Mouse (Mus musculus) left cerebral cortex, postnatal 10 days (tissue): ENCODE measurements at regions not wholly inside any gene's neighbourhood (a gene's known extent, or its start where the extent isn't known, plus 50 kb on each side); places are given as distances from the start of the nearest gene placed in this dataset.
A peak's percentile ranks its signal among the peaks of the same experiment; 100 is the strongest.

Experiments
- DNase-seq, 2 experiments: peaks; one replicate each; pipeline ENCODE4 v3.0.0; 2021 to 2022; ENCODE audit warnings: low spot score in 2 of 2, mixed read lengths in 1 of 2; ENCODE audit errors: extremely low spot score in 1 of 2
- intact Hi-C: fragments of 180-260 bp; cut with DNase I; formaldehyde crosslinking; loops from one replicate; pipeline ENCODE4 v1.15.1; 2025

- intact Hi-C loops, result no loop called here
- no peak for DNase-seq
Measured at GRCm38 (mm10) chr11:86408686-86409579, 51.5 kb upstream of the Med13 start.

GRCm38 (mm10) chr11:86409580-86409947 lies 52.2 kb upstream of the Med13 start:
- DNase-seq, result no peak
- intact Hi-C loops, result no loop called here

GRCm38 (mm10) chr11:86410521-86410920 lies 53.1 kb upstream of the Med13 start:
- no peak for DNase-seq

GRCm38 (mm10) chr11:86412772-86413390 lies 55.5 kb upstream of the Med13 start:
- no peak for DNase-seq
- intact Hi-C loops, result no loop called here

More at GRCm38 (mm10) chr11:86410521-86410920, 53.1 kb upstream of the Med13 start:
- intact Hi-C loops, result no loop called here

- no peak for DNase-seq
- intact Hi-C loops, result no loop called here
Measured at GRCm38 (mm10) chr11:86416471-86416870, 59.1 kb upstream of the Med13 start.

- DNase-seq, result no peak
- intact Hi-C loops, result no loop called here
Measured at GRCm38 (mm10) chr11:86417164-86417563, 59.8 kb upstream of the Med13 start.

- no peak for DNase-seq
- intact Hi-C loops, result no loop called here
Measured at GRCm38 (mm10) chr11:86419810-86420483, 62.5 kb upstream of the Med13 start.

- intact Hi-C loops, result no loop called here
- no peak for DNase-seq
Measured at GRCm38 (mm10) chr11:86428926-86429325, 55.5 kb upstream of the Rnft1 start.

GRCm38 (mm10) chr11:86430287-86430686 lies 54.2 kb upstream of the Rnft1 start:
- intact Hi-C loops, result no loop called here
- no peak for DNase-seq

GRCm38 (mm10) chr11:86431550-86431949 lies 52.9 kb upstream of the Rnft1 start:
- no peak for DNase-seq

GRCm38 (mm10) chr11:86434106-86434505 lies 50.4 kb upstream of the Rnft1 start:
- intact Hi-C loops, result no loop called here
- peak; percentile 23 to 58 for DNase-seq

More at GRCm38 (mm10) chr11:86431550-86431949, 52.9 kb upstream of the Rnft1 start:
- intact Hi-C loops, result no loop called here
